Mouse (Mus musculus) liver, embryonic 16.5 days (tissue): Measurements from ENCODE around the gene Ppm1h. TPM values are rescaled to one million over a fixed set of nuclear protein-coding genes. Genes with fewer than 3 reads are reported as not detected.

Experiments used
- ATAC-seq: fragments of 200-750 bp; cut with Nextera tagmentation; 2 replicates; pipeline ENCODE4 v1.8.0; 2017; ENCODE audit warnings: low read depth, mild to moderate bottlenecking, moderate number of reproducible peaks, moderate library complexity
- H3K27ac ChIP-seq: fragments of 300-500 bp; sonication (generic); 2 replicates; pipeline ENCODE4 v1.5.1; 2014; ENCODE audit warnings: mild to moderate bottlenecking, low read length
- H3K27me3 ChIP-seq: fragments of 300-500 bp; sonication (generic); 2 replicates; pipeline ENCODE4 v1.6.1; 2014; ENCODE audit warnings: low read depth, low read length, mixed read lengths; ENCODE audit not compliant: control insufficient read depth, insufficient read depth
- H3K36me3 ChIP-seq: fragments of 300-500 bp; sonication (generic); 2 replicates; pipeline ENCODE4 v1.6.1; 2014; ENCODE audit warnings: mild to moderate bottlenecking; ENCODE audit not compliant: control insufficient read depth, insufficient read depth
- H3K4me1 ChIP-seq: fragments of 300-500 bp; sonication (generic); 2 replicates; pipeline ENCODE4 v1.6.1; 2014; ENCODE audit warnings: low read depth, low read length, mixed read lengths; ENCODE audit not compliant: control insufficient read depth
- H3K4me2 ChIP-seq: fragments of 300-500 bp; sonication (generic); 2 replicates; pipeline ENCODE4 v1.6.1; 2014; ENCODE audit warnings: low read depth, low read length, mixed read lengths
- H3K4me3 ChIP-seq: fragments of 300-500 bp; sonication (generic); 2 replicates; pipeline ENCODE4 v1.5.1; 2014; ENCODE audit warnings: low read depth, mild to moderate bottlenecking, low read length
- H3K9ac ChIP-seq: fragments of 300-500 bp; sonication (generic); 2 replicates; pipeline ENCODE4 v1.6.1; 2014; ENCODE audit warnings: low read depth, low read length
- H3K9me3 ChIP-seq: fragments of 300-500 bp; sonication (generic); replicated peaks from 2 replicates; pipeline ENCODE4 v1.6.1; 2016; ENCODE audit warnings: low read length; ENCODE audit not compliant: control insufficient read depth
- whole genome bisulfite sequencing: fragments of 180-500 bp; shearing (Covaris S2); extraction: QIAGEN DNeasy Blood & Tissue Kit; methylation state at CpG from one replicate; pipeline ENCODE4 v1.1.7; 2014; ENCODE audit not compliant: insufficient replicate concordance; 5-methylcytosine and 5-hydroxymethylcytosine counted together
- polyA plus RNA-seq: library from polyadenylated mRNA; unstranded; fragments of >200 nt; fragmentation: Nextera tagmentation; extraction: Ambion mirVana; gene quantifications from 2 replicates; pipeline ENCODE4 v1.2.1, GENCODE M21; 2015

Gene Ppm1h
- polyA plus RNA-seq, 1 experiment from 2014 or later = 2.7 TPM

GRCm38 (mm10) chr10:122734521-122734920 is 56.0 kb downstream of the Ppm1h start:
- H3K4me1 ChIP-seq = no peaks in the 10 kb centered on the region
- no peaks in the 10 kb centered on the region for H3K27me3 ChIP-seq
- ATAC-seq = no peak
- H3K36me3 ChIP-seq = no peaks in the 10 kb centered on the region
- WGBS = 57% methylated on average over 4 of the region's 4 CpGs
- H3K9me3 ChIP-seq = no peaks in the 10 kb centered on the region
- H3K27ac ChIP-seq = no peak overlapping the region
- no peak overlapping the region for H3K4me2 ChIP-seq
- H3K9ac ChIP-seq = no peak overlapping the region
- H3K4me3 ChIP-seq = no peak overlapping the region

- H3K9ac ChIP-seq = no peak overlapping the region
- H3K9me3 ChIP-seq = no peaks in the 10 kb centered on the region
- ATAC-seq = no peak
- H3K4me1 ChIP-seq = no peaks in the 10 kb centered on the region
- no peaks in the 10 kb centered on the region for H3K27me3 ChIP-seq
- no peak overlapping the region for H3K4me2 ChIP-seq
- no peak overlapping the region for H3K4me3 ChIP-seq
- H3K27ac ChIP-seq = no peak overlapping the region
- WGBS = 62% methylated on average over 7 of the region's 7 CpGs
- H3K36me3 ChIP-seq = no peaks in the 10 kb centered on the region
Observed at GRCm38 (mm10) chr10:122735284-122735784, 56.8 kb downstream of the Ppm1h start.

GRCm38 (mm10) chr10:122736835-122737234 is 58.3 kb downstream of the Ppm1h start:
- H3K27ac ChIP-seq = no peak overlapping the region
- no peaks in the 10 kb centered on the region for H3K9me3 ChIP-seq
- 54% methylated on average over 4 of the region's 4 CpGs for WGBS
- ATAC-seq = no peak
- H3K4me3 ChIP-seq = no peak overlapping the region
- H3K36me3 ChIP-seq = no peaks in the 10 kb centered on the region
- no peak overlapping the region for H3K9ac ChIP-seq
- H3K4me1 ChIP-seq = no peaks in the 10 kb centered on the region
- H3K27me3 ChIP-seq = no peaks in the 10 kb centered on the region
- no peak overlapping the region for H3K4me2 ChIP-seq

GRCm38 (mm10) chr10:122738526-122738925 is 60.0 kb downstream of the Ppm1h start:
- 67% methylated on average over 10 of the region's 10 CpGs for WGBS
- Histone ChIP-seq H3K4me1 (no peaks in the 10 kb centered on the region), H3K4me3 (no peak overlapping the region), H3K27me3 (no peaks in the 10 kb centered on the region), H3K27ac (no peak overlapping the region), H3K9me3 (no peaks in the 10 kb centered on the region), H3K36me3 (no peaks in the 10 kb centered on the region), H3K4me2 (no peak overlapping the region), H3K9ac (no peak overlapping the region)
- no peak for ATAC-seq

- 73% methylated on average over 4 of the region's 4 CpGs for WGBS
Observed at GRCm38 (mm10) chr10:122739037-122739436, 60.5 kb downstream of the Ppm1h start.

GRCm38 (mm10) chr10:122740117-122740516 is 61.6 kb downstream of the Ppm1h start:
- Histone ChIP-seq H3K36me3 (no peaks in the 10 kb centered on the region), H3K27me3 (no peaks in the 10 kb centered on the region), H3K9ac (no peak overlapping the region), H3K27ac (no peak overlapping the region), H3K4me2 (no peak overlapping the region), H3K4me3 (no peak overlapping the region), H3K4me1 (peaks cover under 1% of the 10 kb centered on the region; the same call in 1 of the 2 replicates), H3K9me3 (no peaks in the 10 kb centered on the region)
- 65% methylated on average over 4 of the region's 4 CpGs for WGBS
- ATAC-seq = no peak

More at GRCm38 (mm10) chr10:122739037-122739436, 60.5 kb downstream of the Ppm1h start:
- H3K4me2 ChIP-seq = no peak overlapping the region
- no peak for ATAC-seq
- H3K27me3 ChIP-seq = no peaks in the 10 kb centered on the region
- H3K4me3 ChIP-seq = no peak overlapping the region
- H3K9me3 ChIP-seq = no peaks in the 10 kb centered on the region
- H3K4me1 ChIP-seq = no peaks in the 10 kb centered on the region
- no peak overlapping the region for H3K9ac ChIP-seq
- H3K36me3 ChIP-seq = no peaks in the 10 kb centered on the region
- H3K27ac ChIP-seq = no peak overlapping the region

GRCm38 (mm10) chr10:122741191-122741590 is 62.6 kb downstream of the Ppm1h start:
- no peak for ATAC-seq
- 68% methylated on average over 7 of the region's 7 CpGs for WGBS
- no peaks in the 10 kb centered on the region for H3K36me3 ChIP-seq
- no peaks in the 10 kb centered on the region for H3K9me3 ChIP-seq
- H3K9ac ChIP-seq = no peak overlapping the region
- H3K4me3 ChIP-seq = no peak overlapping the region
- H3K27me3 ChIP-seq = no peaks in the 10 kb centered on the region
- H3K27ac ChIP-seq = no peak overlapping the region
- peaks cover 3% of the 10 kb centered on the region; the same call in 1 of the 2 replicates for H3K4me1 ChIP-seq
- H3K4me2 ChIP-seq = no peak overlapping the region

GRCm38 (mm10) chr10:122742136-122742535 is 63.6 kb downstream of the Ppm1h start:
- Histone ChIP-seq H3K9me3 (no peaks in the 10 kb centered on the region), H3K36me3 (no peaks in the 10 kb centered on the region), H3K4me1 (peaks cover 3% of the 10 kb centered on the region; the same call in 1 of the 2 replicates), H3K27me3 (no peaks in the 10 kb centered on the region), H3K27ac (no peak overlapping the region), H3K9ac (no peak overlapping the region), H3K4me2 (no peak overlapping the region), H3K4me3 (no peak overlapping the region)
- ATAC-seq = no peak
- WGBS = 33% methylated on average over 2 of the region's 2 CpGs

- H3K27ac ChIP-seq = no peak overlapping the region
- H3K27me3 ChIP-seq = no peaks in the 10 kb centered on the region
- no peak overlapping the region for H3K4me2 ChIP-seq
- no peak for ATAC-seq
- no peak overlapping the region for H3K4me3 ChIP-seq
- 70% methylated on average over 2 of the region's 2 CpGs for WGBS
- H3K9me3 ChIP-seq = no peaks in the 10 kb centered on the region
- peaks cover 3% of the 10 kb centered on the region; the same call in 1 of the 2 replicates for H3K4me1 ChIP-seq
- no peak overlapping the region for H3K9ac ChIP-seq
- H3K36me3 ChIP-seq = no peaks in the 10 kb centered on the region
Observed at GRCm38 (mm10) chr10:122743361-122743760, 64.8 kb downstream of the Ppm1h start.
